Mouse (Mus musculus) regulatory T cell (primary cell): ENCODE data around the gene Rbbp8nl.

Source experiments
- in situ Hi-C: fragments of 300-600 bp; cut with MboI, MseI; formaldehyde crosslinking; loops from one replicate; pipeline ENCODE4 v1.15.1; 2025; ENCODE audit warnings: high pct_unique_total_duplicates

Gene Rbbp8nl

DNA sequence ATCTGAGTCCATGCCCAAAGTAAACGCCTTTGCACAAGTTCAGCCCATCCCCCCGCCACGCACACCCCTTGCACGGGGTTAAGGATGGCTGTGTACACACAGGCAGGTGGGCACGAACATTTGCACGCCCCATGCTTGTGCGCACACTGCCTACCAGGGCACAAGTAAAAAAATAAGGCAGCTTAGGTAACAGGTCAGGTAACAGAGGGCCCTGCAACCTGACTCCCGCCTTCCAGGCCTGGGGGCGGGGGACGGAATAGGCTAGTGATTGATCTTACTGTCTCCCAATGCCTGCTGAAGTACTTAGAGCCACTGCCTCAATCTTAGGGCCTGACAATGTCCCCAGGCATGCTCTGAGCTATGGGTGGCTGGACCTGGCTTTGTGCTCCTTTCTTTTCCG is 713 bp downstream of the Rbbp8nl start:
- in situ Hi-C loops: no loop called here

DNA sequence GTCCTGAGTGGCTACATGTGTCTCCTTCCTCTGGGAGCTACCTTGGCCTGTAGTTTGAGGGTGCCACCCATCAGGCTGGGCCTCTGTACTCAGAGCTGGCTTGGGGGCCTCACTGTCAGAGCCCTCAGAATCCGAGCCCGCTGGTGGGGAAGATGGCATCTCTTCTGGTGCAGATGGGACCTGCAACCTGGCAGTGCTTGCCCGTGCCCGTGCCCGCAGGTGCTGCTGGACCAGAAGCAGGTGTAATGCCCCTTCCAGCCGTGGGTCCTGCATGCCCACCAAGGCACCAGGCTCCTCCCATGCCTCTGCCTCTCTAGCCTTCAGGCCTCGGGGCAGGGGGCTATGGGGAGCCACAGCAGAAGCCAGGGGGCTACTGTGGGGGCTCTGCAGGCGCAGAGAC is 10.4 kb downstream of the Rbbp8nl start:
- in situ Hi-C loops: no loop called here

DNA sequence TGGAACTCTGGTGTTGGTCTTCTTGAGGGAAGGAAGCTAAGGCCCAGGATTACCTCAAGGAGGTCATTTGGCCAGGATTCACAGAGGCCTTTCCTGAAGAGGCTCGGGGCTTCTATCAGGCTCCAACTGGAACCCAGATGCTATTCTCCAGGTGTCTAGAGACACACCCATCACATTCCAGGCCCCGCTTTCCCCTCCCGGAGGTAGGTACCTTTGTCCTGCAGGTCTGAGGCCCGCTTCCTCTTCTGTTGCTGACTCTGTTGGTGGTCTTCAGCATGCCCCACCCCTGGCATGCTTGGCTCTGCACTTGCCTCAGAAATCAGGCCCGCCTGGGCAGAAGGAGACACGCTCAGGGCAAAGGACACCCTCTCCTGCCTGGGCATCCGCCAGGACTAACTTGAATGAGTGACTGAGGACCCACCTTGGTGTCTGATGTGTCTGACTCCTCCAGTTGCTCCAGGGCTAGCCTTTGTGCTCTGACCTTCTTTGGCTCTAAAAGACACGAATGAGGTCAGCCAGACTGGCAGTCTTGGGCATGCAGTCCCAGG is 11.8 kb downstream of the Rbbp8nl start:
- in situ Hi-C loops: no loop called here

DNA sequence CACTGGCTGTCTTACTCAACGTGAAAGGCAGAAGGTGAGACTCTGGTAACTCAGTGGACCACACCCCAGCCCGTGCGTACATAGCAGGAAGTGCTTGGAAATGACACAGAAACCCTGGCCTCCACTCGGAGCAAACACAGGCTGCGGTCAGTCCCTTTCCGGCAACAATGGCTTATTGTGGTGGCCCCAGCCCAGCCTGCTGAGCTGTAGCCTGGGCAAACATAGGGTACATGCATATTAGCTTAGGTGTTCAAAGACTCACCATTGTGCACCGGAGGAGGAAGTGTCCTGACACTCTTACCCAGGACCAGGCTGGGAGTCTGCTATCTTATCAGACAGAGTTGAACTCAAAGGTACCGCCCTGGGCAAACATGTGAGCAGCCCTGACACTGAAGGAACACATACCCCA is 12.8 kb downstream of the Rbbp8nl start:
- in situ Hi-C loops: no loop called here

DNA sequence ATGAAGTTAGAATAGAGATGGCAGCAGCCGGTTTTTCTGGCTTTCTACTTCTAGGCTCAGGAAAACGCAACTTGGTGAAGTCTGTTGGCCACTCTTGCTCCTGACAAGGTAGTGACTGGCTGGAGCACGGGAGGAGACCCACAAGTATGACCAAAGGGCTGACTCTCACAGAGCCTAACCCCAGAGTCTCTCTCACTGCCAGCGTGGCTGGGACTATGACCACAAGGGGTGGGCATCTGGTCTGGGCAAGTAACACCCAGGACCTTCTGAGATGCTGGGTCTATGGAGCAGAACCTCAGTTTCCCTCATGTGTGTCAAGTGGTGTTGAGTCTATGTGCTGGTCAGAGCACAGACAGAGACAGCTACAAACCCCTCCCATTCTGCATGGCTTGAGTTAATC is 13.3 kb downstream of the Rbbp8nl start:
- in situ Hi-C loops: no loop called here

DNA sequence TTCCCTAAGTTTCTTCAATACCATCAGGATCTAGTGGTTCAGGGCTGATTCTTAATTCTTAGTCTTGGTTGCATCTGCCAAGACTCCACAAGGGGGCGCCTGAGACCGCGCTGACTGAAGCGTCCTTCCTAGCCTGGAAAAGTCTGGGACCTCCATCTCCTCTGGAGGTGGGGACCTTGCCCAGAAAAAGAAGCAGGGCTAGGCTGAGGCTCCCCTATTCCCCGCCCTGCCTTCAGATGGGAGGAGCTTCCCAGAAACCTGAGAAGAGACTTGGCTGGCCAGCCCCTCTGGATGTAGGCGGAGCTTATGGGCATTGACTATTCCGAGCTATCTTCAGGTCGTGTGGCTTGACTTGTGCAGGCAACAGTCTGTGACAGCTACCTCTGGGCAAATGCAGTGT is 13.8 kb downstream of the Rbbp8nl start:
- in situ Hi-C loops: no loop called here

DNA sequence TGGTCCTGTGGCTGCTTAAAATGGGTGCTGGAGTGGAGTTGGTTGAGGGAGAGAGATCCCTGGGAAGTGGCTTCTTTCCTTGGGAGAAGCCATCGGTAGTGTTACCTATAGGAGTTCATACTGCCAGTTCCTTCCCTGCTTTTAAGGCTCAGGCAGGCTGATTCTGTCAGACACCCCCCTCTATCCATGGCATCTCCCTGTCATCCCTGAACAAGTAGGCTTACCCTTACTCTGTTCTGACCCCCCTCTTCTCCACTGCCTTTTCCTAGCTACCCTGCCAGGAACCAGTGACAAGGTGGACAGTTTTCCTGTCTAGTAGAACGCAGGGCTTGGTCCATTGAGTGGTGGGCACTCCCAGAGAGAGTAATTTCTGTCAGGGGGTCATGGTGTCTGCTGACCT is 15.2 kb downstream of the Rbbp8nl start:
- in situ Hi-C loops: loop anchor here (5.0 kb wide), 1 partner anchor 308 kb away; the partner anchor contains the start of gene Mrgbp

DNA sequence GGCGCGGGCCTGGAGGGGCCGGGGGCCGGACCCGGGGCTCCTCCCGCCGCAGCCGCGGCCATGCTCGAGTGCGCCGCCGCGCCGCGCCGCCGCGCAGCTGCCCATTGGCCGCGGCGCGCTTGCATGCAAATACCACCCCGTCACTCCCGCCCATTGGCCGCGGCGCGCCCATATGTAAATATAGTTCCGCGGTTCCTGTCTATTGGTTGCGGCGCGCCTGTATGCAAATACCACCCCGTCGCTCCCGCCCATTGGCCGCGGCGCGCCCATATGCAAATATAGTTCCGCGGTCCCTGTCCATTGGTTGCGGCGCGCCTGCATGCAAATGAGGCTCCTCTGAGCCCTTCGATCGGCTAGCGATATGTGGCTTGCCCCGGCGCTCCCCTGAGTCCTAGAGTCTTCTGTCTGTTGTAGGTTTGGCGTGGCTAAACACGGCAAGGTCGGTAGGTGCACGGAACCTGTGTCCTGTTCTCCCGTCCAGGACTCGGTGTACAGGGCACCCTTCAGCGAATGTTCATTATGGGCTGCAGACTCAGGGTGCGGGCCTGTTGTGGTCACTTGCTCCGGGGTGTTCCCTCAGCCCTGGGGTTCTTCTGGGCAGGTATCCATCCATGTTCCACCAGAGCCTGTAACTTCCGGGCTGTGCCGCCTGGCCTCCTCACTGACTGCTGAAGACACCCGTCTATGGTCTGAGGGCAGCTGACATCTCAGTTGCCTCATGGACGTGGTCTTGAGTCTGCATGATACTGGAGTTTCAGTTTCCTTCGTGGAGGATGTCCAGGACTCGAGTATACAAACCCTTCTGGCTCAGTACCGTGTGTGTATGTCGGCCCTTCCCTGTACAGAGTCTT is 16.1 kb downstream of the Rbbp8nl start, which contains the start of gene Cables2:
Cables2 (minus strand) TSS at position 103 of the 851 bp plus-strand sequence.
- in situ Hi-C loops: loop anchor here (5.0 kb wide), 1 partner anchor 309 kb away; the partner anchor contains the start of gene Mrgbp

DNA sequence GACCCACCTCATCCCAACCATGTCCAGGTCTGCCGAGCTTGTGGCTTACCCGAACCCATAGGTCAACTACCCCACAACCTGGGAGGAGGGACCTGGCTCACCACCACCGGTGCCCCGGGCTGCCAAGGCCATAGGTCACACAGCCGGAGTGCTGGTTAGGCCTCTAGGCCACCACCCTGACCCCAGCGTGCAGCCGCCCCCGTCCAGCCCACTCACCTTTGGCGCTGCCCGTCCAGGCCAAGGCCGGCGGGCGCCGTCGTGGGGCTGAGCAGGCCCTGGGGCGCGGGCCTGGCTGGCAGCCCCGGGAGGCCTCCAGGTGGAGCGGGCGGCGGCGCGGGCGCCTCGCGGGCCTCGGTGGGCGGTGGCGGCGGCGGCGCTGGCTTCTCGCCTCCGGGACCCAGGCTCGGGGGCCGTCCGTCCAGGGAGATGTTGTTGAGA is 16.8 kb downstream of the Rbbp8nl start:
- in situ Hi-C loops: loop anchor here (5.0 kb wide), 1 partner anchor 309 kb away; the partner anchor contains the start of gene Mrgbp

DNA sequence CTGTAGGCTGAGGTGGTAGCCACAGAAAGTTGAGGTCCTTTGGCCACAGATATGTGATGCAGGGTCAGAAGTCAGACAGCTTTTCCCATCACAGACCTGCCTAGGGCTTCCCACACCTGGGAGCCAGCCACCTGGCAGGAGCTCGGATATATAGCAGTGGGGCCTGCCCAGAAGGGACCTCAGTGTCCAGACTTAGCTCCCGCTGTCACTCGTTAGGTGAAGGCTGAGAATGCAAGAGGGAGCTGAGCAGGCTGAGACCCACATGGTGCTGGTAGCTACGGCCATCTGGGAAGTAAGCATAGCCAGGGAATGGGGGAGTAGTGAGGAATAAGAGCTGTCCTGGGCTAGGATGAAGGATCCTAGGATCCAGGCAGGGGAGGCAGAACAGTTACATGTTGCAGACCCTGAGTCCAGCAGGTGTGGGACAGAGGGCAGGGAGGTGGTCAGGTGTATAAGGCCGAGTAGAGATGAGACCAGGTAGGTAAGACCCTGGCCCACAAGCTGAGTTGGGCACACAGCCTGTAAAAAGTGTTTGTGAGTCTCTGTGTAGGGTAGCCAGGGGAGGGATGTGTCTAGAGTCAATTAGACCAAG is 17.8 kb downstream of the Rbbp8nl start:
- in situ Hi-C loops: loop anchor here (5.0 kb wide), 1 partner anchor 310 kb away; the partner anchor contains the start of gene Mrgbp

DNA sequence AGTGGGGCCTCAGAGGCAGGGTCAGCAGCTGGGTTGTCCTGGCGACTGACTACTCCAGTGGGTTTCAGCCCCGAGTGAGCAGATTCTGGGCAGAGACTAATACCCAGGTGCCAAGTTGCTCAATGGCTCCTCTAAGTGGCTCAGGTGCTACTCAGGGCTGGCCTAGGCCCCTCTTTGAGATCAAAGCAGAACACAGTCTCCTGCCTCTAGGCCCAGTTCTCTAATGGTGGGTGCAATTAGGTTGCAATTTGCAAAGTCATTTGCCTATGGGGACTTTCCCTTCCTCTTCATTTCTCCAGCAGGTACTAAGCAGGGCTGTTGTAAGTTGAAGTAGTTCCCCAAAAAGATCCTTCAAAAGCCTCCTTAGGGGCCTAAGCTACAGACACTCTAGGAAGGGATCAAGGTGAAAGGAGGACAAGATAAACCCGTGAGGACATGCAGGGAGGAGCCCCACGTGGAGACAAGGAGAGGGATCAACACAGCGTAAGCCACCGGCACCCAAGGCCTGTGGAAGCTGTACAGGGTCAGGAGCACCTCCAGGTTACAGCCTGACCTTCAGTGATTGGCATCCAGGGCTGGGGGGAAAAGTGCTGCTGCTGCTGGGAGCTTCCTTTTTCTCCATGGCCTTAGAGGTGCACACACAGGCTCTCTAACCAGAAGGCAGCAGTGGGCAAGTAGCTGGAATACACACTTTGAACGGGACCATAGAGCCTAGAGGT is 19.0 kb downstream of the Rbbp8nl start:
- in situ Hi-C loops: loop anchor here (5.0 kb wide), 1 partner anchor 312 kb away; the partner anchor contains the start of gene Mrgbp

DNA sequence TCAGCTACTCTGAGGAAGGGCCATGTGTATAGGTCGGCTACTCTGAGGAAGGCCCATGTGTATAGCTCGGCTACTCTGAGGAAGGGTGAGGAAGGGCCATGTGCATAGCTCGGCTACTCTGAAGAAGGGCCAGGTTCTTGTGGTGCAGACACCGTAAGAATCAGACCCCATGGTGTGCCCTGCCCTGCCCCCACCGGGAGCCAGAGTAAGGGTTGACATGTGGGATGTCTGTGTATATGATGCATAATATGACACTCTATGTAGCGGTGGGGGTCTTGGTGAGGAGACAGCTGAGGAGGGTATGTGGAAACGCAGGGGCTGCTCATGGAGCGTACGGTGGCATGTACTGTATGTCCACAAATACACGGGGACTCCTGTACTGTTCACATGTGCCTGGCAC is 20.4 kb downstream of the Rbbp8nl start:
- in situ Hi-C loops: no loop called here

DNA sequence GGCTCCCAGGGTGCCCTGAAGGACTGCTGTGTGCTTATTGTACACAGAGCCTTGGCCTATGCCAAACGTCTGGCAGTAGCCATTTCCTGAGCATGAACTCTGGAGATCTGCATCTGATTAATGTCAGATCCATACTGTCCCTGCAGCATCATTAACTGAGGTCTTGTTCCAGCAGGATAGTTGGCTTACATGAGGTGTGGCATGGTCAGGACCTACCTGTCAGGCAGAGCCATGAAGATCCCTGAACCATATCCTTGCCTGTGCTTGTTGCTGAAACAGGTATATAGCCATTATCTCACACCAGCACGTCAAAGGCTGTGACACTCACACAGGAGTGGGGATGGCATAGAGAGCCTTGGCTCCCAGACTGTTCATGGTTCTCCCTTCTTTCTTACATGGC is 21.7 kb downstream of the Rbbp8nl start:
- in situ Hi-C loops: no loop called here

DNA sequence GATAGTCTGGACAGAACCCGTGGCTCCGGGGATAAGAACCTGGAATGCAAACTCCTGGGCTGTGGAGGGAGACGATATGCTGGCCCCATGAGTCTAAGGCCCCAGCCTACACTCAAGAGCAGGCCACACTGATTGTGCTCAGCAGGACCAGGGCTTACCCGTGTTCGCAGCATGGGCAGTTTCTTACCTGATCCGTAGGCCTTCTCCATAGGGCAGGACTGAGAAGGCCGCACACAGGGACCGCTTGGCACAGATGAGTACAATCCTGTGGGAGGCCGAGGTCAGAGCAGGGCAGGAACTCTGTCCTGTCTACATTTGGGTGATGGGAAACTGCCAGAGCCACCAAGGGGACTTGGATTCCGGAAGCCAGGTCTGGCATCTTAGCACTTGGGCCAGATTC is 26.8 kb downstream of the Rbbp8nl start:
- in situ Hi-C loops: loop anchor here (5.0 kb wide), 1 partner anchor 301 kb away; no protein-coding TSS in a partner anchor

DNA sequence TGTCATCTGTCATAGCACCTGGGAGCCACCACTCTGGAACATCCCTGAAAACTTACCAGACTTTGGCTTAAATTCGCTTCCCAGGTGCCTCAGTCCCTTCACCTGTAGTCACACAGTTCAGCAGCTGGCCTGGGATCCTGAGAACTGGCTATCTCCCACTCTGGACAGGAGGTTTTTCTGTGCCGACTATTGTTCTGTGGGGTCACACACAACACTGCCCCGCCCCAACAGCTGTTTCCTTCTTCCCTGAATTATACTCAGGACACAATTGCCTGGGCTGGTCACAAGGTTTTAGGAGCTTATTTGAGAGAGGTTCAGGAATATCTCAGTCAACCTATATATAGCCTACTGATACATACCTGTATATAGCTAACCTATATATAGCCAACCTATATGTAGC is 27.2 kb downstream of the Rbbp8nl start:
- in situ Hi-C loops: loop anchor here (5.0 kb wide), 1 partner anchor 300 kb away; no protein-coding TSS in a partner anchor

DNA sequence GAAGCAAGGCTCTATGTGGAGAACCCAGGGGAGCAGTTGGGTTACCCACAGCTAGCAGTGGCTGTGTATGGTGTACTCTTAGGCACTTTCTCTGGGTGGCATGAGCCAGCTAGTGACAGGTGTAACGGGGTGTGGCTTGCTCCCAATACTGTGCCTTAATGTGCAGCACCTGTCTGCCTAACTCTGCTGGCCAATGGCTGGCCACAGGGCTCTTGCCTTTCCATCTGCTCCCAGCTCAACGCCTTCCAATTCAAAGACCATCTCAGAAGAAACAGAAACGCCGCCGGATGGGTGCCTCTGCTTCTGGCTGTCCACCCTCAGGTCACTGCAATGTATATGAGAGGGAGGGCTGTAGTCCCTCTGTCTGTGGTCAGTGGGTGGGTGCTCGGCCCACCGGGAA is 27.8 kb downstream of the Rbbp8nl start:
- in situ Hi-C loops: loop anchor here (5.0 kb wide), 1 partner anchor 300 kb away; no protein-coding TSS in a partner anchor

DNA sequence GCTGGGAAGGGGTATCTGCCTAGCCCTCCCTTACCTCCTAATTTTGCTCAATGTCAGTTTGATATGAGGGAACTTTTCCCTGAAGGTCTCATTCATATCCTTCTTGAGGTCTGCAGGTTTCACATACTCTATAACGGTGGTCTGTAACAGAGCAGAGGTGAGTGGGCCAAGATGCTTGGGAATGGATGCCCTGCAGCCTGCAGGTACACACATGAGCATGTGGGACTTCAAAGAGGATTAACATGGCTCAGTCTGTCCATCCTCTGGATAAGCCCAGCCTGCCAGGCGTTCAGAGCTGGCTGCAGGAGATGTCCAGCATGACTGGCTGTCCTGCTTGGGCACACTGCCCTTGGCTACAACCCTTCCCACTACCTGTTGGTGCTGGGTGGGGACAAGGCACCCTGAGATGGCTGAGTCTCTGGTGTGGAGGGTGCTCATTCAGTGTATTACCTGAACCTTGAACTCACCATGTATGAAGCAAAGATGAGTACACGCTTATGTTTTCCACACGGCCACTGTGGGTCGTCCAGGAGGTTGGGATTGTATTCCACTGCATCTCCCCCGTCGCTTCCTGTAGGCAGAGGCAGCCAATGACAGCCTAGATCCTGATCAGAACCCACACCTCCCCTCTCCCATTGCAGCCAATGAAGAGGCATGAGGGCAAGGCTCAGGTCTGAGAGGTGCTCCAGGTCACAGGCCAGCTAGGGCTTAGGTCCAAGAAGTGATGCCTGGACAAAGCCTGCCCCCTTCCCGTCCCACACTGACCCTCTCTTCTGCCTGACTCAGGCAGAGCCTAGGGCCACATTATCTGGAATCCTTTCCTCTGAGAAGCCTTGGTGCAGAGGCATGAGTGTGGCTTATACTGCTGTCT is 28.8 kb downstream of the Rbbp8nl start:
- in situ Hi-C loops: loop anchor here (5.0 kb wide), 1 partner anchor 299 kb away; no protein-coding TSS in a partner anchor

DNA sequence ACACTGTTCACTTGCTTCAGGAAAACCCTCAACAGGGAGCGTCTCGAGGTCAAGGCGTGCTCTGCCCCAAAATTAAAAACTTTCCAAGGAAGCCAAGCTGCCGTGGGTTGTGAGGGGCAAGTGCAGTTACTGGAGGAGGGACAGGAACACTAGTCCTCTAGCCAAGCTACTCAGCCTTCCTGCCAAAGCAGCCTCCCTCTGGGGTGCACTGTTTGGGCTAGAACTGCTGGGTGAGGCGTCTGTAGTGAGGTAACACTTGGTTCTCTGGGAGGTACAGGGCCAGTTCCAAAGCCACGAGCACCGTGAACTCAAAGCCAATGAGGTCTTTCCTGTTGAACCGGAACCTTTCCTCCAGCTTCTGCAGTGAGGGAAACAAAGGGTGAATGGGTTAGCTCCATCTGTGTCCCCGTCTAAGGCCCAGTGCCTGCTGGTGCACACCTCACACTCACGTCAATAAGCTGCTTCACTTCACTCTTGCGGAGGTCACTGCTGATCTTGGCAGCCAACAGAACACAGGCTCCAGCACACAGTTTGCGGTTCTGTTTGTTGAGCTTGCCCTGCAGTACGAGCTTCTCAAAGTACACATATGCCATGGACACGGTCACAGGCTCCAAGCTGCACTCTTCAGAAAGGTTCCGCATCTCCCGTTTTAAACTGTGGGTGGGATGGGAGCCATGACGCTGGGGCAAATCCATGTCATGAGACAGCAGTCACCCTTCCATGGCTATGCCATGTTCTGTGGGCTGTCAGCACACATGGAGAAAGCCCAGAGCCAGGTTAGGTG is 29.7 kb downstream of the Rbbp8nl start:
- in situ Hi-C loops: loop anchor here (5.0 to 10.0 kb wide), 2 partner anchors 298 to 465 kb away; partner anchors contain the start of gene Slc17a9

DNA sequence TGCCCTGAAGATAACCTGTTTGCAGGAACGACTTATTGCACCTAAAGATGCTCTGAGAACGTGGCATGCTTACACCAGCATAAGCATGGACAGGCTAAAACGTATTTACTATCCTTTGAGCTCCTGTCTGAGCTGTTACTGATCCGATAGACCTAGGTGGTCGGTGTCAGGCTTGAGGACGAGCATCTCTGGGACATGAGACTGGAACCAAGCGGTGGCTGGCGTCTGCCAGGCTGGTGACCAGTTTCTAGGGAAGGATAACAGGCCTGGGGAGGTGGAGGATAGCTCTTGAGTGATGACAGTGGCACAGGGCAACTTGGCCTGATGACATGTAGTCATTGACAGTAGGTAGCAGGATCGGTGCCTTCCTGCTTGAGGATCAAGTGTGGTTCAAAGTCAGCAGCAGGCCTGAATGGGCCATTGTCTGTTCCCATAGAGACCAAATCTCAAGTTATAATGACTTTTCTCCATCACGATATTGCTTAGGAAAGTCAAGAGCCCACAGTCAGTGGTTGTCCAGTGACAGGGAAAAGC is 30.7 kb downstream of the Rbbp8nl start:
- in situ Hi-C loops: loop anchor here (10.0 kb wide), 1 partner anchor 466 kb away; the partner anchor contains the start of gene Slc17a9
